Mouse (Mus musculus) CH12.LX (cell line): ENCODE results near the gene Catsper2. TPM values are rescaled to one million over a fixed set of nuclear protein-coding genes. Genes with fewer than 3 reads are reported as not detected.

ENCODE experiments used
- DNase-seq: peaks from one replicate; pipeline ENCODE4 v3.0.0-alpha.2; 2013; ENCODE audit errors: extremely low read depth
- H3K27ac ChIP-seq: 2 replicates; pipeline ENCODE4 v1.5.1; 2012; ENCODE audit warnings: low read depth, mild to moderate bottlenecking, control low read depth, moderate library complexity; ENCODE audit not compliant: insufficient read depth
- H3K27me3 ChIP-seq: replicated peaks from 2 replicates; pipeline ENCODE3; 2012; ENCODE audit warnings: inconsistent platforms
- H3K36me3 ChIP-seq, 2 experiments: replicated peaks in 1 of 2; 2 replicates each; pipeline versions ENCODE3 to v1.6.1; 2012; ENCODE audit warnings: inconsistent platforms in 1 of 2, low read length in 1 of 2, mild to moderate bottlenecking in 1 of 2, mixed read lengths in 1 of 2, moderate library complexity in 1 of 2; ENCODE audit not compliant: control insufficient read depth in 1 of 2, insufficient read depth in 1 of 2
- H3K4me1 ChIP-seq, 2 experiments: 2 replicates each; pipeline ENCODE4 v1.6.1; 2012; ENCODE audit warnings: inconsistent platforms in 1 of 2, moderate library complexity in 1 of 2; ENCODE audit not compliant: insufficient read depth in 2 of 2, control insufficient read depth in 1 of 2
- H3K4me2 ChIP-seq: 2 replicates; pipeline ENCODE4 v1.6.1; 2012; ENCODE audit warnings: low read depth, mild to moderate bottlenecking, control low read depth; ENCODE audit not compliant: poor library complexity, insufficient read depth, severe bottlenecking
- H3K4me3 ChIP-seq, 3 experiments: fragments of 150-350 bp in 1 of 3; sonication (generic) in 1 of 3; replicated peaks in 1 of 3; 2 replicates each; pipeline versions ENCODE3 to v1.5.1; 2011 to 2012; ENCODE audit warnings: low read depth in 2 of 3, low read length in 2 of 3, mild to moderate bottlenecking in 2 of 3, moderate library complexity in 2 of 3, control low read depth in 1 of 3, improper control_type of control experiment in 1 of 3, inconsistent platforms in 1 of 3, mixed read lengths in 1 of 3; ENCODE audit not compliant: poor library complexity in 1 of 3
- H3K79me2 ChIP-seq: replicated peaks from 2 replicates; pipeline ENCODE4 v1.6.1; 2012; ENCODE audit warnings: mild to moderate bottlenecking, moderate library complexity; ENCODE audit not compliant: control insufficient read depth, poor library complexity, insufficient read depth, severe bottlenecking; ENCODE audit errors: extremely low read depth
- H3K9ac ChIP-seq: 2 replicates; pipeline ENCODE4 v1.6.1; 2012; ENCODE audit warnings: low read depth, mild to moderate bottlenecking, control low read depth, moderate library complexity; ENCODE audit not compliant: insufficient read depth
- H3K9me3 ChIP-seq: replicated peaks from 2 replicates; pipeline ENCODE3; 2012; ENCODE audit warnings: low read length, inconsistent platforms, mixed read lengths
- CHD2 ChIP-seq: IDR thresholded peaks from 2 replicates; pipeline ENCODE4 v1.6.1; 2011; ENCODE audit warnings: low read length, improper control_type of control experiment
- E2F4 ChIP-seq: IDR thresholded peaks from 2 replicates; pipeline ENCODE4 v1.6.1; 2011; ENCODE audit warnings: low read depth, low read length, improper control_type of control experiment; ENCODE audit not compliant: insufficient replicate concordance
- ELF1 ChIP-seq: IDR thresholded peaks from 2 replicates; pipeline ENCODE4 v1.6.1; 2014; ENCODE audit warnings: low read depth, mild to moderate bottlenecking, inconsistent platforms, low read length, improper control_type of control experiment
- EP300 ChIP-seq: IDR thresholded peaks from 2 replicates; pipeline ENCODE4 v1.6.1; 2011; ENCODE audit warnings: low read length, improper control_type of control experiment
- GABPA ChIP-seq: IDR thresholded peaks from 2 replicates; pipeline ENCODE4 v1.6.1; 2012; ENCODE audit warnings: low read depth, low read length, improper control_type of control experiment, inconsistent platforms; ENCODE audit not compliant: insufficient replicate concordance
- HCFC1 ChIP-seq: IDR thresholded peaks from 2 replicates; pipeline ENCODE4 v1.6.1; 2012; ENCODE audit warnings: low read depth, mild to moderate bottlenecking, inconsistent platforms, low read length, improper control_type of control experiment
- JUN ChIP-seq: IDR thresholded peaks from 2 replicates; pipeline ENCODE4 v1.6.1; 2011; ENCODE audit warnings: low read depth, mild to moderate bottlenecking, low read length, improper control_type of control experiment, moderate library complexity; ENCODE audit not compliant: insufficient read depth
- JUND ChIP-seq: conservative IDR thresholded peaks from 2 replicates; pipeline ENCODE4 v1.6.1; 2011; ENCODE audit warnings: low read depth, low read length, improper control_type of control experiment
- KAT2A ChIP-seq: IDR thresholded peaks from 2 replicates; pipeline ENCODE4 v1.6.1; 2012; ENCODE audit warnings: low read length, improper control_type of control experiment, inconsistent platforms; ENCODE audit not compliant: insufficient replicate concordance
- MAX ChIP-seq: IDR thresholded peaks from 2 replicates; pipeline ENCODE4 v1.6.1; 2011; ENCODE audit warnings: low read length, improper control_type of control experiment
- MAZ ChIP-seq: IDR thresholded peaks from 2 replicates; pipeline ENCODE4 v1.6.1; 2012; ENCODE audit warnings: low read depth, mild to moderate bottlenecking, inconsistent platforms, low read length, improper control_type of control experiment, moderate library complexity
- MEF2A ChIP-seq: IDR thresholded peaks from 2 replicates; pipeline ENCODE4 v1.6.1; 2014; ENCODE audit warnings: low read depth, mild to moderate bottlenecking, inconsistent platforms, low read length, improper control_type of control experiment, borderline replicate concordance
- MXI1 ChIP-seq: IDR thresholded peaks from 2 replicates; pipeline ENCODE4 v1.6.1; 2011; ENCODE audit warnings: mild to moderate bottlenecking, low read depth, low read length, improper control_type of control experiment
- MYC ChIP-seq: IDR thresholded peaks from 2 replicates; pipeline ENCODE4 v1.6.1; 2011; ENCODE audit warnings: low read depth, mild to moderate bottlenecking, improper control_type of control experiment, low read length
- NELFE ChIP-seq: IDR thresholded peaks from 2 replicates; pipeline ENCODE4 v1.6.1; 2011; ENCODE audit warnings: low read depth, low read length, improper control_type of control experiment
- PAX5 ChIP-seq: IDR thresholded peaks from 2 replicates; pipeline ENCODE4 v1.6.1; 2012; ENCODE audit warnings: low read length, inconsistent platforms, mixed read lengths
- POLR2AphosphoS2 ChIP-seq: IDR thresholded peaks from 2 replicates; pipeline ENCODE4 v1.6.1; 2011; ENCODE audit warnings: low read depth, low read length, improper control_type of control experiment
- RAD21 ChIP-seq: IDR thresholded peaks from 2 replicates; pipeline ENCODE4 v1.6.1; 2011; ENCODE audit warnings: low read depth, mild to moderate bottlenecking, low read length, improper control_type of control experiment, moderate library complexity
- RCOR1 ChIP-seq: conservative IDR thresholded peaks from 2 replicates; pipeline ENCODE4 v1.6.1; 2012; ENCODE audit warnings: low read depth, mild to moderate bottlenecking, inconsistent platforms, low read length, improper control_type of control experiment
- SIN3A ChIP-seq: IDR thresholded peaks from 2 replicates; pipeline ENCODE4 v1.6.1; 2012; ENCODE audit warnings: low read length, improper control_type of control experiment, inconsistent platforms
- TBP ChIP-seq: conservative IDR thresholded peaks from 2 replicates; pipeline ENCODE4 v1.6.1; 2011; ENCODE audit warnings: low read depth, low read length, improper control_type of control experiment
- TCF12 ChIP-seq: IDR thresholded peaks from 2 replicates; pipeline ENCODE4 v1.6.1; 2014; ENCODE audit warnings: low read depth, mild to moderate bottlenecking, inconsistent platforms, low read length, improper control_type of control experiment
- UBTF ChIP-seq: IDR thresholded peaks from 2 replicates; pipeline ENCODE4 v1.6.1; 2012; ENCODE audit warnings: low read depth, mild to moderate bottlenecking, inconsistent platforms, low read length, improper control_type of control experiment, moderate library complexity
- USF1 ChIP-seq: IDR thresholded peaks from 2 replicates; pipeline ENCODE4 v1.6.1; 2014; ENCODE audit warnings: low read depth, mild to moderate bottlenecking, inconsistent platforms, low read length, improper control_type of control experiment
- ZC3H11A ChIP-seq: IDR thresholded peaks from 2 replicates; pipeline ENCODE4 v1.6.1; 2012; ENCODE audit warnings: low read depth, mild to moderate bottlenecking, inconsistent platforms, low read length, improper control_type of control experiment
- ZMIZ1 ChIP-seq: IDR thresholded peaks from 2 replicates; pipeline ENCODE4 v1.6.1; 2012; ENCODE audit warnings: low read depth, mild to moderate bottlenecking, inconsistent platforms, low read length, improper control_type of control experiment
- dilution Hi-C: fragments of 300-500 bp; cut with MboI; formaldehyde crosslinking; loops from 2 replicates; pipeline ENCODE4 v1.14.3; 2020; ENCODE audit warnings: low sequenced_read_pairs; ENCODE audit not compliant: extremely low pct_unique_long_range_greater_than_20kb, extremely low pct_ligation_motif_present
- in situ Hi-C: fragments of 300-500 bp; cut with MboI; formaldehyde crosslinking; loops from 3 replicates; pipeline ENCODE4 v1.14.3; 2019; ENCODE audit warnings: low sequenced_read_pairs, low pct_ligation_motif_present, low pct_unique_long_range_greater_than_20kb, mixed read lengths
- polyA plus RNA-seq: library from polyadenylated mRNA; unstranded; fragments of >175 nt; gene quantifications from 2 replicates; pipeline ENCODE4 v1.2.1, GENCODE M21; 2012; ENCODE audit warnings: low read depth; ENCODE audit not compliant: insufficient read length
- total RNA-seq, 2 experiments: library from RNA; depleted of rRNA; stranded (reverse); fragments of 300-350 nt in 1 of 2; fragments of >200 nt in 1 of 2; gene quantifications; 2 replicates each; pipeline ENCODE4 v1.2.3; 2012 to 2014

Catsper2 gene
- total and polyA plus RNA-seq, 3 experiments, result 0.89 to 2.2 (median 1.8) TPM

DNA sequence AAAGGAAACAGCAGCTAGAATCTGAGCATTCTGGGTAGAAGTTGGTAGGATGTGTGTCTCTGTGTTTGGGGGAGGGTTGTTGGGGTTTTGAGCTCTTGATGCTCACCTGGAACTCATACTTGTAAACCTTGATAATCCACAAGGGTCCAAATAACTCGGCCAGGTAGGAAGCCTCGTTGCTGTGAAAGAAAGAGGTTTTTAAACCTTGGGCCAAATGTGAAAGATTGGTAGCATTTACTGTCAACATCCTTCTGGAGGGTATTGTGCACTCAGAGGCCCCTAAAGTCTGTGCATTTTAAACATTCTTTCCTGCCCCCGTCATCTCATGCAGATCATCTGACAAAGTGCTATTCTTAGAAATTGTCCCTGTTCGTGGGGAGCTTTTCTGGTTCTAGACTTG lies 39.4 kb upstream of the Catsper2 start, which contains the start of gene Hypk:
TSS of gene Hypk (plus strand) at position 301 of the 400 bp plus-strand sequence.
- dilution Hi-C loops, result no loop called here
- no peak within 1 kb of the TSS for H3K4me3 ChIP-seq
- no peak for DNase-seq
- peaks cover 1% of the 10 kb centered on the region for H3K27me3 ChIP-seq
- no peak within 1 kb of the TSS for H3K9ac ChIP-seq
- H3K4me2 ChIP-seq, result no peak within 1 kb of the TSS
- H3K4me1 ChIP-seq, result peaks cover 5 to 34% of the 10 kb centered on the region in 2 experiments
- in situ Hi-C loops, result no loop called here
- H3K27ac ChIP-seq, result no peak within 1 kb of the TSS
- H3K36me3 ChIP-seq, result peaks cover 7 to 40% of the 10 kb centered on the region in 2 experiments
- no peaks in the 10 kb centered on the region for H3K9me3 ChIP-seq
- TF ChIP-seq TCF12 (no peak), KAT2A (no peak), USF1 (no peak), MAZ (no peak), CHD2 (no peak), MEF2A (no peak), TBP (no peak), MAX (no peak), ZC3H11A (no peak), NELFE (no peak), E2F4 (no peak), MYC (no peak), EP300 (no peak), POLR2AphosphoS2 (no peak), PAX5 (no peak), UBTF (no peak), RCOR1 (no peak), ELF1 (no peak), SIN3A (no peak)
- TF ChIP-seq, all 38 proteins: peak for 0
- peaks cover 10% of the 10 kb centered on the region for H3K79me2 ChIP-seq

DNA sequence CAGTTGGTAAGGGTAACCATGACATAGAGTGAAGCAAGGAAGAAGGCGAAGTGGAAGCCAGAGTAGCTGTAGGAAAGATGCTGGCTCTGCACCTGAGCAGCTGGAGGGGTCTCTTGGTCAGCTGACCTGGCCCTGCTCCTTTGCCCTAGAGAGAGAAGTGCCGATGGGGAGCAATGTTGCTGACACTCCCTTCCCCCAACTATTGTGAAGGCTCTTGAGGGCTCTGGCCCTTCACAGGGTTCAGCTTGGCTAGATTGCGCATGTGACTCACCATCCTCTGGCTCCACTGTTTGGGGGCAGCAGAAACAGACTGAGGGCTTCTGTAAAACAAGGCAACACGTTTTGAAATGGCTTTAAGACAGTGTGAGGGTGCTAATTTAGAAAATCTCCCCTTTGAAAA lies 38.8 kb upstream of the Catsper2 start:
- peaks cover 7 to 40% of the 10 kb centered on the region in 2 experiments for H3K36me3 ChIP-seq
- H3K9me3 ChIP-seq, result no peaks in the 10 kb centered on the region
- peaks cover 5% of the 10 kb centered on the region for H3K27me3 ChIP-seq
- in situ Hi-C loops, result no loop called here
- dilution Hi-C loops, result no loop called here
- no peak overlapping the region for H3K4me3 ChIP-seq
- peaks cover 5 to 30% of the 10 kb centered on the region in 2 experiments for H3K4me1 ChIP-seq
- DNase-seq, result no peak
- no peak for TF ChIP-seq JUND
- no peak for TF ChIP-seq HCFC1
- TF ChIP-seq E2F4, result no peak
- no peak for TF ChIP-seq MXI1
- TF ChIP-seq JUN, result no peak
- no peak for TF ChIP-seq RCOR1
- no peak for TF ChIP-seq TCF12
- TF ChIP-seq MEF2A, result no peak
- no peak for TF ChIP-seq MAZ
- TF ChIP-seq ELF1, result no peak
- no peak for TF ChIP-seq GABPA
- TF ChIP-seq SIN3A, result no peak
- no peak for TF ChIP-seq PAX5
- TF ChIP-seq RAD21, result no peak
- no peak for TF ChIP-seq ZMIZ1
- no peak for TF ChIP-seq TBP
- TF ChIP-seq, all 38 proteins: peak for 0
- H3K9ac ChIP-seq, result no peak overlapping the region
- H3K4me2 ChIP-seq, result no peak overlapping the region
- peaks cover 7% of the 10 kb centered on the region for H3K79me2 ChIP-seq
- no peak overlapping the region for H3K27ac ChIP-seq
